Mouse (Mus musculus): ENCODE data around the gene Sema5a. TPM values are rescaled to one million over a fixed set of nuclear protein-coding genes. Genes with fewer than 3 reads are reported as not detected.
A peak's percentile ranks its signal among the peaks of the same experiment; 100 is the strongest.
"Not testable (repeated sequence)": the region's sequence is repeated elsewhere in the genome, so short reads cannot be mapped to it uniquely, and the experiment has no call there.

Sema5a gene
- 10 to 100 TPM; 29.5 to 30.7 TPM for total RNA-seq (2021)

DNA sequence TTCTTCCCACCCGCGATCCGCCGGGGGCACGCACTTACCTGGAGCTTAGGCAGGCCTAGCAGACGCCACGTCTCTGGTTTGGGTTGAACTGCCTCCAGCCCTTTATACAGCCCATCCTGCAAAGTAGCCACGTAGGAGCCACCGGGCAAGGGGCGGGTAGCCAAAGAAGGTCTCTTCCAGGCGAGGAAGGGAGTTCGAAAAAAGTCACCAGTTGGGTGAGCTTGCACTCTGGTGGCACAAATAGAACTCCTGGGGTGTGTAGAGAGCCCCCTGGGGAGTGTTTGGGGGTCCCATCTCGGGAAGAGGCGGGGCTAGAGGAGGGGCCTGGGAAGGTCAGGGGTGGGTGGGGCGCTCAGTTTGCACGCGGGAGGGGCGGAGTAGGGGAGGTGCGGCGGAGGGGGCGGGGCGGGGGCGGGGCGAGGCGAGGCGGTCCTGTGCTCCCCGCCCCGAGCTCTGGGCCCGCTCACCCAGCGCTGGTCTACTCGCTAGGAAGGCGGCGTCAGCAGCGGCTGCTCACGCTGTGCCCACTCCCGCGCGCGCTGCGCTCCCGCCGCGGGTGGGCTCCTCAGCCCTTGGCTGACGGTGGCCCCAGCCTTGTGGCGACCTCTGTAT is at the start of gene Sema5a:
Sema5a (plus strand) TSS at position 467 of the 612 bp plus-strand sequence.
- DNase-seq = peak; percentile 77

DNA sequence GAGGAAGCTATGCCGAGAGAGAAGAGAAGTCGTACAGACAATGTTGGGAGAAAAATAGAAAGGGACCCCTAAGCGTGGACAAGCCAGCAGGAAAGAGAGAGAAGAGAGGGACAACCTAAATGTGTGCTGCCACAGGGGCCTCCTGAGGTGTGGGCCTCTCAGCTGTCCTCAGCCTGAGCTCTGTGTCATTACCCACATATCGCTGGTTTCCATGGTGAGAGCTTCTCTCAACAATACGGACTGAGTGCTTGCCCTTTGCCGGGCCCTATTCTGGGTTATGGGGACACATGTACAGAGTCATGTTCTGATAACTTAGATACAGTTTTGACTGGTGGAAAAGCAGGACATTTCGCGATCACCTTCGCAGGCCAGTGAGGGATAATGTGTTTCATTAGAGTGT is 46.5 kb upstream of the Sema5a start:
- no peak for DNase-seq

DNA sequence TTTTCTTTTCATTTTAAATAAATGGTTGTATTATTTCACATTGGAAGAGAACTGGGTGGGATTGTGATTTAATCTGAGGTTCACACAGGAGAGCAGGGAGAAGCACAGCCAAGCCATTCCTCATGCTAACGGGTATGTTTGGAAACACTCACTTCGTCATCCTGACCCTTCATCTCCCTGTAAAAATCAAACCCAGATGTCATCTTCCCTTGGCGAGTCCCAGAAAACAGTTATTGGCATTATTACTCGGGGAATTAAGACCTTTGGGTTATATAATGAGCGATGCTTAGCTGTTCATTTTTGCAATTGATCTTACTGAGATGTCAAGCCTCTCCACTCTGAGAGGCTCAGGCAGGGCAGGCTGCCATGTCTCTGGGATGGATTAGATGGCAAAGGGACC is 46.0 kb upstream of the Sema5a start:
- no peak for DNase-seq

GRCm38 (mm10) chr15:32203242-32203641 is 41.4 kb upstream of the Sema5a start:
- DNase-seq = no peak

GRCm38 (mm10) chr15:32204908-32205307 is 39.7 kb upstream of the Sema5a start:
- DNase-seq = no peak

- DNase-seq = not testable (repeated sequence)
These were observed 29.9 kb upstream of the Sema5a start for GRCm38 (mm10) chr15:32214687-32215086.

GRCm38 (mm10) chr15:32223028-32223427 is 21.6 kb upstream of the Sema5a start:
- no peak for DNase-seq

- no peak for DNase-seq
These were observed 19.2 kb upstream of the Sema5a start for GRCm38 (mm10) chr15:32225394-32225793.

GRCm38 (mm10) chr15:32226381-32226780 is 18.2 kb upstream of the Sema5a start:
- no peak for DNase-seq

DNA sequence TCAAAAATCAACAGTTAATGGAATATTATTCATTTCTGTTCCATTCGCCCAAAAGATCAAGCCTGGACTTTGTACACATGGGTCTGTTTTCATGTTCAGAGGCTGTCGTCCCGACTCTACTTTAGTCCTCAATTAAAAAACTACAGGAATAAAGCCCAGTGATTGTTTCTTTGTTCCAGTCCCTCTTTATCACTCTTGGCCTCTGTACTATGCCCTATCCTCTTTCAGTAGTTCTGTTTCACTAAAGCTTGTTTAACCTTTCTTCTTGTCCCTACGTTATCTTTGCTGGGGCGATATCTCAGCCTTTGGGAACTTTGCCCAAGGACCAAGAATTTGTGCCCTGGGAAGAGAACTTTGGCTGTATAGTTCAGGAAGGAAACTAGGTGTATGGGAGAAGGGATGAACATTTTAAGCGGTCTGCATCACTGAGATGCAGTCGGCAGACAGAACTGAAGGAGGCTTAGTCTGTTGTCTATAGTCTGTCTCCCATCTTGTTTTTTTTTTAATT is 17.7 kb upstream of the Sema5a start:
- no peak for DNase-seq

- DNase-seq = no peak
These were observed 14.5 kb upstream of the Sema5a start for GRCm38 (mm10) chr15:32230066-32230465.

GRCm38 (mm10) chr15:32232189-32232588 is 12.4 kb upstream of the Sema5a start:
- DNase-seq = no peak

DNA sequence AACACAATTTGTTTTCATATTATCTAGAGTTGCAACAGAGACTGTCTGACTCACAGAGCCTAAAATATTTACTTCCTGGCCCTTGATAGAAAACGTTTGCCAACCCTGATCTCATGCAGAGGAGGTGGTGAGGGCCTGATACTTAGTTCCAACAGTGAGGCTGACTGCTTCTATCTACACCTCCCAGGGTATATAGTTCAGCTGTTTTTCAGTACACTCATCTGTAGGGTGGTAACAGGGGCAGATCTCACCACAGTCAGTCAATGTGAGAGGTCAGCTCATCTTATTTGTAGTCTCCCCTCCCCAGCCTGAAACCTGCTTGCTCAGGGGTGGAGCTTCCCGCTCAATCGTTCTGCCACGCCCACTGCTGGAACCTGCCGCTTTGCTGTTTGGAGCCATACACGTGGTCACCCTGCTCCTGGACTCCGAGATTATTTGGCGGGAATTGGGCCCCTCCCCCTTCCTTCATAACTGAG is 11.9 kb upstream of the Sema5a start:
- DNase-seq = peak; percentile 58

- no peak for DNase-seq
These were observed 11.2 kb upstream of the Sema5a start for GRCm38 (mm10) chr15:32233451-32233850.

- DNase-seq = no peak
These were observed 5.5 kb upstream of the Sema5a start for GRCm38 (mm10) chr15:32239099-32239498.

DNA sequence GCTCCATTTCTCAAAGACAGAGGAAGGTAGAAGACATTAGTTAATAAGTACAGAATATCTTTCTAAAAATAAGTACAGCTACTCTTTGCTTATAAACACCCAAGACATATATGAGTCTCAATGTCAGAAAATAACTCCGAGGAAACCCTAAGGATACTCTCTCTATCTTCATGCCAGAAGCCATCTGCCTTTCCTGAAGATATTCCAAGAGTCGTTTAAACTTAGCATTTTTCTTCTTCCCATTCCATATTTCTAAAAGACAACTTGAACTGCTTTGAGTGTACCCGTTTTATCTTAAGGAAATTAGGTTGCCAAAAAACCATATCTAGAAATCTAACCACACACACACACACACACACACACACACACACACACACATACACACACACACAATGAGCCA is 4.5 kb upstream of the Sema5a start:
- no peak for DNase-seq

GRCm38 (mm10) chr15:32241666-32242065 is 2.9 kb upstream of the Sema5a start:
- no peak for DNase-seq

DNA sequence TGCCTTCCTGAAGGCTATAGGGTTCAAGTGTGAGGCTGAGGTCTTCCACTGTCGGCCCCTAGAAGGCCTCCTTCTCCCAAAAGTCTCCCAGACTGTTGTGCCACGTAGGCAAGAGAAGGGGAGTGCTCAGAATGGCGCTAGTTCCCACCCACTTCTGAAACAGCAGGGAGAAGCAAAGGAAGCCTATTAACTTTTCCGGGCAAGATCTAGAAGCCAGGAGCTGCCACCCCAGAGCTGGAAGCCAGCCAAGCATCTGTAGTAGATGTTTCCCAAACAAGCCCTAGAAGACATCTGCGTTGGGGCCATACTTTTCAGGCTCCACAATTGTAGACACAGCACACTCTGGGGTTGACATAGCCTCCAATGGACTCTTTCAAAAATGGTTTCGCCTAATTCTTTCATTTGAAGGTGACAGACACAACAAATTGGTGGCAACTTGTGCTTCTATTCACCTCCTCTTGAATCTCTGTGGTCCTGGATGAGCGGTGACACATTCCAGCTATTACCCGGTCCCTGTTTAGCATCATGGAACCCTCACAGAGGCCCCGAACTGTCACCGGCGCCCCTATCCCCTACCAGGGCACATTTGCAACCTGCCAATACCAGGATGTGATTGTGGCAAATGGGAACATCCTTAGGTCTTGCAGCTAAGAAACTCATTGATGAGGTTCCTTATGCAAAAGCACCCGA is 1.4 kb upstream of the Sema5a start:
- DNase-seq = peak; percentile 58

GRCm38 (mm10) chr15:32243824-32244223 is 786 bp upstream of the Sema5a start:
- no peak for DNase-seq

- peak; percentile 53 for DNase-seq
These were observed 586 bp downstream of the Sema5a start for GRCm38 (mm10) chr15:32244956-32245836.

DNA sequence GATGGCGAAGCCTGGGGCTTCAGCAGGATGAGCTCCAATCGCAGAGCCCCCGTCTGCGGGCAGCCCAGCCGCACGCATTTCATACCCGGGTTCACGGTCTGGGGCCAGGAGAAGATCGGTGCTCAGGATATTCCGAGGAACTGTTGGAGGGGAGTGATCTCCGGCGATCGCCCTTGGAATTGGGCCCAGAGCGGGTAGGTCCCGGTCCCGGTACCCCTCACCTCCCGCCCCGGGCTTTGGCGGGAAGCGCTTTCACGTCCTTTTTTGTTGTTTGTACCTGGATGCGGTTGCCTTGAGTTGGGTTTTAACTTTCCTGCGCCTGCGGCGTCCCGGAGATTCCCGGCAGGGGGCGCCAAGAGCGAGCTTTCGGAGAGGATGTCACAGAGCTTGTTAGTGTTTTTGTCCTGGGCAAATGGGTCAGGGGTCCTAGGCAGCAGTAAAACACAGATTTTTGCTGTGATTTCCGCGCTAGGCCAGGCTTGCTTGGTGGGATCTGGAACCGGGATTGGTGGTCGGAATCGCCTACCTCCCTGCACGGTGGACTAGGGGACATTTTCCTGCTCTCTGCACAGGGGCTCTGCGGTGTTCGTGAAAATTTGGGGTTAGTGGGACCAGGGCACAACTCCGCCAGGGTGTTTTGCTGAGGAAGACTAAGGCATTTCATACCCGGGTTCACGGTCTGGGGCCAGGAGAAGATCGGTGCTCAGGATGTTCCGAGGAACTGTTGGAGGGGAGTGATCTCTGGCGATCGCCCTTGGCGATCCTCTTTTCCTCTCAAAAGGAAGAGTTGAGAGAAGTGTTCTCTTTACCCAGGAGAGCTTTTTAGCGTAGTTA is 1.4 kb downstream of the Sema5a start:
- peak; percentile 93 for DNase-seq

- DNase-seq = no peak
These were observed 2.7 kb downstream of the Sema5a start for GRCm38 (mm10) chr15:32247281-32247680.
